Mouse (Mus musculus) thymus, postnatal 25 days (tissue): ENCODE data around the gene BC005624.

Experiments
- DNase-seq: peaks from one replicate; pipeline ENCODE4 v3.0.0; 2022

Gene BC005624

DNA sequence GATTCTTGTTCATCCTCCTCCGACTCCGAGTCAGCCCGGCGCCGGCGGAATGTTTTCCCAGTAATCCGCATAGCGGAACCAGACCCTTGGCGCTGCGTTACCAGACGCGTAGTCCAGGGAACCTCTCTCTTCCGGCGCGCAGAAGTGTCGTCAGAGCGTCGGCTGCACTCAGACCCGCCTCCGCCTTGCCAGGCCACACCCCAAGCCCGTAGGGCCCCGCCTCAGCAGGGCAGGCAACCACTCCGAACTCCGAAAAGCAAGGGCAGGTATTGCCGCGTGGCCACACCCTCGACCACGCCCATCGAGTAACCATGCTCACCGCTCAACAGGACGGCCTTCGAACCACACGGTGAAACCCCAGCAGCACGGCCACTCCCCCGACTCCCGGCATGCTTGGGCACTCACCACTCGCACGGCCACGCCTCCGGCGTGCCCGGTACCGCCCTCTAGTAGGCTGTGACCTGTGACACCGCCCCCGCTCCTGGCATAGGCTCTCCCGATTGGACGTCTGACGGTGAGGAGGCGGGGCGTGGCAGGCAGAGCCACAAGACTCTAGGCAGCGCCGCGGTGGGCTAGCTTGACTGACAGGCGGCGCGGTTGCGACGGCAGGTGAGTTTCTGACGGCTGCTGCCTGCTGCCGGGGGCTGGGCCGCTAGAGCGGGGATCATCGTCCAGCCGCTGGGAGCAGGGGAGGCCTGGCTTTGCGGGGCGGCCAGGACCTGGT is at the start of gene BC005624, which contains the start of gene Usp20:
Gene BC005624 (minus strand): TSS at position 412 of the 724 bp plus-strand sequence.
Gene Usp20 (plus strand): TSS at position 490 of the 724 bp plus-strand sequence.
- DNase-seq, result peak; percentile 99

DNA sequence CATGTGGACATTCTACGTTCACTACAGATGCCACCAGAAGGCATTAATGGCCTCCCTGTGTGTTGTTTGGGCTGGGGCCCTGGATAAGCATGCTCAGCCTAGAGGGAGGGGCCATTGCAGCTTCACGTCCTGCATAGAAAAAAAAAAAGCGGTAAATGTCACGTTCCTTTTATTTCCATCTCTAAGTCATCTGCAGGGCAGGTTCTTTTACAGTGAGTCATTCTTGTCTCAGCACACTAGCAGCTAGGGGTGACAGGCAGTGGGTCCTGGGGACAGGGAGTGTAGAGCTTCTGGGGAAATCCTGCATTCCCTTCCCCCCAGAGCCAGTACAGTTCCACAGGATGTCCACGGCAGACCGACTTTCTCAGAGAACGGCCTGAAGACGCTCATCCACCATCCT is 44.6 kb upstream of the BC005624 start:
- DNase-seq, result no peak

DNA sequence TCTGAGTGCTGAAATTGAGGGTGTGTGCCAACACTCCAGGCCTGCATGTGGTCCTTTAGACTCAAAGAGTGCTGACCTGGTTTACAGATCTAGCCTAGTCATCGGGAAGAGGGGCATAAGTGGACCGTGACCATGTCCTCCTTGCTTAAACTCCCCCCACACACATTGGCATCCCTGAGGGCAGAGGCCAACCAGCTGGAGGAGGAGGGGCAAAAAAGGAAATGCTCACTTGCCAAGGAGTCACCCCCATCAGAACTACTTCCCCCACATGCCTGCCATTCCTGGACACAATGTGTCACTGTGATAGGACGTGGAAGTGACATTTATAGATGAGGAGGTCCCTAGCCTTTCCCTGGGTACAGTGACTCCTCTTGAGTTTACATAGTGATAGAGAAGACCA is 43.5 kb upstream of the BC005624 start:
- DNase-seq, result peak; percentile 5

DNA sequence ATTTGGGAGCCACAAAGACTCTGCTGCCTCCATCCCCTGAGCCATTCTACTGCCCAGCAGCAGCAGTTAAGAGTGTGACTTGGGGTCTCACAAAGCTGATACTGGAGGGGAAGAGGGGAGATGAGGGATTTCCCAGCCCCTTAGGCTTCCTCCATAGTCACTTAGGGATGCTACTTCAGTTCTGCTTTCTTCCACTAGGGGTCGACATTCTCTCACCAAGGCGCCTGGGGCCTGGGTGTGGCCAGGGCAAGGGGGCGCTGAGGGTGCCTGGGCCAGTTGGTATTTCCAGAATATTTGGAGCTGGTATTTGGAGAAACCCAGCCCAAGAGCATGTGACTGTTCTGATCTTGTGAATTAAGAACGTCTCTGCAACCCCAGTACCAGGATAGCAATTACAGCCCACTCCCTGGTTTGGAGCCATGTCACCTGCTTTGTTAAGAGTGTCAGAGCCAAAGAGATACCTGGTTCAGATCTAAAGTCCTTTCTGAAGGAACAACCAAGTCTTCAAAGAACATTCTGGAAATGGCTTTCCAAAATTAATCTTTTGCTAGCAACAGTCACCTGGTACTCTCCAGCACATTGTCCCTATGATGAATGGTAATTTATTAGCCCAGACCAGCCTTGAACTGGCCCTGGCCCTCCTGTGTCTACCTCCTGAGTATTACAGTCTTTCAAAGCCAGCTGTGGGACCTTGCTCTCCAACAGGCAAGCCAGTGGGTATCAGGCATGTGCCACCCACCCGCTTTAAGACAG is 42.8 kb upstream of the BC005624 start:
- peak; percentile 71 for DNase-seq

DNA sequence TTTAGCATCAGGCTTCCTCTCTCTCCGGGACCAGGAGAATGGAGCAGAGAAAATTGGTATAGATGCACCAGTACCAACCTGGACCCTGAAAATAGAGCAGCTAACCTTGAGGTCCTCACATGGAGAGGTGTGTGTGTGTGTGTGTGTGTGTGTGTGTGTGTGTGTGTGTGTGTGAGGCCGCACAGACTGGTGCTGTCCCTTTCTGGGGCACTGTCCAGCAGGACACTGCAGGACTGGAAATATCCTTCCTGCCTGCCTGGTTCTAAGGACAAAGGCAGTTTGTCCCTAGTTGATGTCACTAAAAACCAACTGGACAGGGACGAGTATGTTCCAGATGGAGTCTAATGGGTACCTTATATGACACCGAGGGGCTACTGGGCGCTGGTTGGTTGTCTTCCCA is 41.9 kb upstream of the BC005624 start:
- no peak for DNase-seq

DNA sequence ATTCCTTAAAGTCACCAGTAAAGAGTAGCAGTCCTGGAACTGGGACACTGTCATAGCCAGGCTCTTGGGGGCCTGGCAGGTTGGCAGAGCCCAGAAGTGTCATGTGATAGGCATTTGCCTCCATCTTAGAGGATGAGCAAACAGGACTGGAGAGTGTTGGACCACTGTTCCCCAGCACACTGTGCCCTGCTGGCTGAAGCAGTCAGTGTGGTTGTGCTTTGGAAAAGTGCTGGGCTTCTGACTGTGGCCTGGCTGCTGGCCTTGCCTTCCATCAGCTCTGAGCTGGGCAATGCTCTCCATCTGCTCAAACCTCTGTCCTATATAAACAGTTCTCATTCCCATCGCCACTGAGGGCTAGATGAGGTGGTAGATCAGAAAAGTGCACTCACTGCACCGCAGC is 38.2 kb upstream of the BC005624 start:
- no peak for DNase-seq

DNA sequence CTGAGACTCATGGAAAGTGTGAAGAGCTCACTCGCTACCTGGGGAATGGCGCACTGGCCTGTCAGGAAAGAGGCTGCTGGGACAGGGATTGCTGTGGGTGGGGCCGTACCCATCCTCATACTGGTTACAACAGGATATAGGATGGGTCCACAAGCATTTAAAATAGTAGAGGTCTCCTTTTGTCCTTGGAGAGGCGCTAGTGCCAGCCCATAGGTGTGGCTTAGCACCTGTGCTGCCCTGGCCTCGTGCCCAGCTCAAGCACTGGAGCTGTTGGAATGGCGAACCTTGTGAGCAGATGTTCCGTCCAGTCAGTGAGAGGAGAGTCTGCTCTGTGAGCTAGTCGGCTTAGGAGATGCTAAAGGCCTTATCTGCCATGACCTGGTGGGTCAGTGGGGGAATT is 37.0 kb upstream of the BC005624 start:
- no peak for DNase-seq

DNA sequence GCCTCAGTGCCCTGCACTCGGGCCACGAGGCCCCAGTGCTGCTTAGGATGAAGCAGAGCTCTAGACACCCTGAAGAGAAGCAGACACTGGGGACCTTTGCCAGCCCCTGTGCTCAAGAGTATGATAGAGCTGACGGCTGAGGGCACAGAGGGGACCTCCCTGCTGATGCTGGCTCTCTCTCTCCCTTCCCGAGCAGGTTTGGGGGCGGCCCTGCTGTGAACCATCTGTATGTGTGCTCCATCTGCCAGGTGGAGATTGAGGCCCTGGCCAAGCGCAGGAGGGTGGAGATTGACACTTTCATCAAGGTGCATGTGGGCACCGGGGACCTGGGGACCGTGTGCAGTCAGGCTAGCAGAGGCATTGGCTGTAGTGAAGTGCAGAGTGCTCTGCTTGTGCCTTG is 36.5 kb upstream of the BC005624 start:
- DNase-seq, result no peak

DNA sequence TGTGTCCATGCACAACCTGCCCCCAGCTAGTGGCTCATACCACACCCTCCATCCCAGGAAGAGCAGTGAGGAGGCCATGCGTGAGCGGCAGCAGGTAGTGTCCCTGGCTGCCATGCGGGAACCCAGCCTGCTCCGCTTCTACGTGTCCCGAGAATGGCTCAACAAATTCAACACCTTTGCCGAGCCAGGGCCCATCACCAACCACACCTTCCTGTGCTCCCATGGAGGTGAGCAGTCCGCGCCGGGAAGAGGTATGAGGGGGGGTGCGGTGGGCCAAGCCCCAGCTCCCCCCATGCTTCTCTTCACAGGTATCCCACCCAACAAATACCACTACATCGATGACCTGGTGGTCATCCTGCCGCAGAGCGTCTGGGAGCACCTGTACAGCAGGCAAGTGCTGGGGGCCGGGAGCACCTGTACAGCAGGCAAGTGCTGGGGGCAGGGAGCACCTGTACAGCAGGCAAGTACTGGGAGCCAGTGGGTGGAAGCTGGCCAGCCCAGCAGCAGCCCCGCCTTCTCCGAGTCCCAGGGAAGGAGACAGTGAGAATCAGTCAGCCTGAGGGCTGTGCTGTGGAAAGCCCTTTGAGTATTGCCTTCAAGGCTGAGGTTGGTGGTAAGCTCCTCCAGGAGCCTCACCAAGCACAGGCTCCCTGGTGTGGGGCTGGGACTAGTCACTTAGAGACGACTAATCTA is 35.8 kb upstream of the BC005624 start:
- no peak for DNase-seq

DNA sequence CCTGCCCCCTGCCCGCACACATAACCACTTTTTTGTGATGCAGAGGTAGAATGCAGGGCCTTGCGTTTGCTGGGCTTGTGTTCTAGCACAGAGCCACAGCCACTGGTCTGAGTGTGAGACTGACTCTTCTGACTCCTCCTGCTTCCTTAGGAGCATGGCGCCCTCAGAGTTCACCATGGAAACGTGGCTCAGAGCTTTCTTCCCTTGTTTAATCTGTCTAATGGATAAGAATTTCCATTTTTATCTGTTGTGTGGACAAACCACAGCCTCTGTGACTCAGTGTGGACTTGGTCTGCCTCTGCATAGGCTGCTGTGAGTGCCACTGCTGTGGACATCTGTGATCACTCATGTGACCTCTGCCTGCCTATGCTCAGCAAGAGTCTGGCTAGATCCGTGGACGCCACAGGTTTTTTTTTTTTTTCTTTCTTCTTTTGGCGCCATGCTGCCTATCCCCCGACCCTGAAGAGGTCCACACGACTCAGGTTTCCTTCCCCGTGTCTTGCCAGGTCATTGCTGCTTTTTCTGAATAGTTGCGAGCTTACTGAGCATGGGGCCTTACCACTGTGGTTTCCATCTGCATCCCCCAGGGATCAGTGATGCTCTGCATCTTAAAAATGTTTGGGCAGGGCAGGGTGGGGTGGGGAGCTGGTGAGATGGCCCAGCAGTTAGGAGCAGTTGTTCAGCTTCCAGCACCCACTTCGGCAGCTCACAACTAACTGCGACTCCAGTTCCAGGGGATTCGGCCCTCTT is 31.5 kb upstream of the BC005624 start:
- no peak for DNase-seq

DNA sequence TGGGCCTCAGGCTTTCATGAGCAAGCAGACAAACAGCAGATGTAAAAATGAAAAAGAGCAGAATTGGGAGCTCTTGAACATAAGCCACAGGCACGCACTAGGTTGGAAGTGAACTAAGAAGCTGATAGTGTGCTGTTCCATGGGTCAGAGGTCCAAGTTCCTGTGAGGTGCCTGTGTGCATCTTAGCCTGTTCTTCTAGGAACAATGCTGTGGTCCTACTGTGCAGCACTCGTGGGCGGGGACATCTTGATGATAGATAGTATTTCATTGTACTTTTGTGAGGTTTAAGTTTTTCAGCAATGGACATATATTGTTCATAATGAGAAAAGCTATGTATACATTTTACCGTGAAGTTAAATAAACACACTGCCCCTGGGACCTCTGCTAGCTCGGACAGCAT is 25.2 kb upstream of the BC005624 start:
- no peak for DNase-seq

DNA sequence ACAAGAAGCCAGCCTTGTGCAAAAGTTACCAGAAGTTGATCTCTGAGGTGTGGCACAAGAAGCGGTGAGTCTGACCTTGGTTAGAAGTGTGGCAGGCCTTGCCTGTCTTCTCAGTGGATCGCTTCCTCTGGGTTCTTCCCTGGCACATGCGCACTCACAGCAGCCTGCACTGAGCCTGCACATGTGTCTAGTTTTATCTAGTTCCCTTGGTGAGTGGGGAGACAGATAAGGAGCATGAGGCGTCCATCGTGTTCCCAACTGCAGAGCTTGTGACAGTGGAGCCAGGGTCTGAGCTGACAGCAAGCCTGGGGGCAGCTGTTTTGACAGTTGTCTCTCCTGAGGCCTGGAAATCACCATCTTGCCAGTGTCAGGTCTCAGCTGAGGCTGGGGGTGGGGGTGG is 24.4 kb upstream of the BC005624 start:
- peak; percentile 25 for DNase-seq

DNA sequence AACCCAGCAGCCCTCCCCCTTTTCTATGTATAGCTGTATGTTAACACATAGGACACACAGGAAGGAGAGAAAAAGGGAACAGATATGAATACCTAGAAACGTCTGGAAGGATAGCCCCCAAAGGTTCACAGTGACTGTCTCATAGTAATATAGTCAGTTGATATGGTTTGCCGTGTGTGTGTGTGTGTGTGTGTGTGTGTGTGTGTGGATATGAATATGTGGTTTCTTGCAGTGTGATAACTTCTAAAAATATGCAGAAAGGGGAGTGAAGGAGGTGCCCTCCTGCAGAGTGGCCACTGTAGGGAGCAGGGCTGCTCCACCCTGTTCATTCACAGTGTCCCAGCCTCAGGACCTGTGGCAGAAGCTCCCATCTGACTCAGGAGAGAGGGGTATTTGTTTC is 23.5 kb upstream of the BC005624 start:
- no peak for DNase-seq

DNA sequence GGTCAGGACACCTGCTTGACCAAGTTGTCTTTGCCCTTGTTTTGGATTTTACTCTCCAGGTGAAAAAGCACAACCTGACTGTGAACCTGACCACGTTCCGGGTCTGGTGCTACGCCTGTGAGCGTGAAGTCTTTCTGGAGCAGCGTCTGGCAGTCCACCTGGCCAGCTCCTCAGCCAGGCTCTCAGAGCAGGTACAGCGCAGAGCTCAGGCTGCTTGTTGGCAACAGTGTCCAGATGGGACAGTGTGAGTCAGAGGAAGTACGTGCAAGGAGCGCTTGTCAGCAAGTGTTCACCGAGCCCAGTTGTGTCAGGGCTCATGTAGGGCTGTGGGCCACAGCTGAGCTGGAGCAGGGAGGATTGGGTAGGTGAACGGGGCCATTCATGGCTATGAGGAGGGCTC is 20.9 kb upstream of the BC005624 start:
- no peak for DNase-seq

DNA sequence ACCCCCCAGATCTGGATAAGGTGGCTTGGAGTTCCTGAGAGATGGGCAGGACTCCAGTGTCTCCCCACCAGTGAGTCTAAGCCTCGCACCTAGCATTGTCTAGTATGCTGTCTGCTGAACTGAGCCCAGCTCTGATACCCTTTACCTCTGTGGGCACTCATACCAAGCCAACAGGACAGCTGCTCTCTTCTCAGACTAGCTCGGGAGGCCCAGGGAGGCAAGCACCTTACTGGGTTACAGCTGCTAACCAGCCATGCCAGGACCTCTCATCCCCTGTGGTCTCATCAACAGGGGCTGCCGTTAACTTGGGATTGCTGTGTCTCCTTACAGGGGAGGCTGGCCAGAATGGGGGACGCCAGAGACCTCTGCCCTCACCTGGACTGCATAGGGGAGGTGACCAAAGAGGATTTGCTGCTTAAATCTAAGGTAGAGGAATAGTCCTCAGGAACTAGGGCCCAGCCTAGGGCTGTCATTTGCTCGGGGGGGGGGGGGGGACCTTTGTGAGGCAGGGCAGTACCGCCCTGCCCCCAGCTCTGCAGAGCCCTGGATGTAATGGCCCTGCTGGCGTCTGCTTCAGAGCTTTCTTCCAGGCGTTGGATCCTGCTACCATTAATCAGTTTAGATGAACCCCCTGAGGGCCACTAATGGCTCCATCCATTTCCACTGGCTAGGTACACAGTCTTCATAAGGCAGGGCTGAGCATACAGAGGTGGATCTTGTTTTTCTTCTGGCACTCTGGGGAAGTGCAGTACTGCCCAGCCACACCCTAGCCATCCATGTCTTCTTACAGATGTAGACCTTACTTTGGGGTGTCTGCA is 16.7 kb upstream of the BC005624 start:
- DNase-seq, result no peak

DNA sequence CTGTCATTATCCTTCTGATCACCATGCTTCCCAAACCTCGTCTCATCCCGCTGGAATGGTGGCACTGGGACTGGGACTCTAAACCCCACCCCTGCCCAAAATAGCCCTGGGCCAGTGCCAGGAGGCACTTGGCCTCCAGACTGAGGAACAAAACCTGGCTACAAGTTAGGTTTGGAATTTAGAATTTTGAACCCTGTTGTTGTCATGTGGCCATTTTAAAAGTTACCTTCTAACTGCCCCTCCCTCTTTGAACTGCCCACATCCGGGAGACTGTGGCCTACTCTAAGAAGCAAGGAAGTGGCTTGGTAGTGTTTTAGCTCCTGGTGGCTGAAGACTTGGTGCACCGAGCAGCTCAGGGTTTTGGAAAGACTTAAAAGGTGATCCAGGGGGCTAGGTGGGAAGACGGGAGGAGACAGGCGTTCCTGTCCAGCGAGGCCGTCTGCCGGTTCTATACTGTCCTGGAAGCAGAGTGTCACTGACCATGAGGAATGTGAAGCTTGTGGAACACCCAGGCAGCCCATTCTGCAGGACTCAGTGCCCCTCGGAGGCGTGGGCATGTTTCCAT is 13.5 kb upstream of the BC005624 start:
- no peak for DNase-seq

DNA sequence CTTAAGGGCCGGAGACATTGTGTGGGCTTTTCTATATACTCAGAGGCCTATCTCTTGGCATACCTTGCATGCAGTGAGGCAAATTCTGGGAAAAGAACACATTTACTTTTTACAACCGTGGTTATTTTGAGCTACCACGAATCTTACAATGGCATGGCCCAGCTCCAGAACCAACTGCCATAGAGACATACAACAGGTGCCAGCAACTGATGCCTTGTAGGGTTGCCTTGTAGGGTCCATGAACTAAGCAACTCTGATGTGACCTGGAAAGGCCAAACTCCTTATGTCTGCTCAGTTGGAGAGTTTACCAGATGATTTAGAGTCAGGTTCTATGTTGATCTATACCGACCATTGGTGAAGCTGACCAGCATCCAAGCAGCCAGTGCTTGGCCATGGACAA is 12.9 kb upstream of the BC005624 start:
- DNase-seq, result no peak

DNA sequence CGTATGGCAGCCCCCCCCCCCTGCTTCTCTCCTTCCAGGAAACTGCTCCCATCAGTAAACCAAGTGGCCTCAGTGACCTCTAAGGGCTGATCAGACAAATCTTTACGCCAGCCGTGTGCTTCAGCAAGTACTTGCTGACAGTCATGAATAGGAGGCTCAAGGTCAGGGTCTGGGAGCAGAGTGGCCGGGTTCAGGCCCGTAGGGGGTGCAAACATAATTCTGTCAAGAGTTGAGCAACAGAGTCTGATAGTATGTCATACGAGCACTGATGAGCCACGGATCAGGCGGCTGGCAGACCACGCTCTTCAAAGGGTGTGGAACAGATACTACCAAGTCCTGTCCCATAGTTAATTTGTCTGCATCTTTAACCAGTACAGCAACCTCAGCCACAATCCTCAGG is 8.2 kb upstream of the BC005624 start:
- DNase-seq, result no peak

DNA sequence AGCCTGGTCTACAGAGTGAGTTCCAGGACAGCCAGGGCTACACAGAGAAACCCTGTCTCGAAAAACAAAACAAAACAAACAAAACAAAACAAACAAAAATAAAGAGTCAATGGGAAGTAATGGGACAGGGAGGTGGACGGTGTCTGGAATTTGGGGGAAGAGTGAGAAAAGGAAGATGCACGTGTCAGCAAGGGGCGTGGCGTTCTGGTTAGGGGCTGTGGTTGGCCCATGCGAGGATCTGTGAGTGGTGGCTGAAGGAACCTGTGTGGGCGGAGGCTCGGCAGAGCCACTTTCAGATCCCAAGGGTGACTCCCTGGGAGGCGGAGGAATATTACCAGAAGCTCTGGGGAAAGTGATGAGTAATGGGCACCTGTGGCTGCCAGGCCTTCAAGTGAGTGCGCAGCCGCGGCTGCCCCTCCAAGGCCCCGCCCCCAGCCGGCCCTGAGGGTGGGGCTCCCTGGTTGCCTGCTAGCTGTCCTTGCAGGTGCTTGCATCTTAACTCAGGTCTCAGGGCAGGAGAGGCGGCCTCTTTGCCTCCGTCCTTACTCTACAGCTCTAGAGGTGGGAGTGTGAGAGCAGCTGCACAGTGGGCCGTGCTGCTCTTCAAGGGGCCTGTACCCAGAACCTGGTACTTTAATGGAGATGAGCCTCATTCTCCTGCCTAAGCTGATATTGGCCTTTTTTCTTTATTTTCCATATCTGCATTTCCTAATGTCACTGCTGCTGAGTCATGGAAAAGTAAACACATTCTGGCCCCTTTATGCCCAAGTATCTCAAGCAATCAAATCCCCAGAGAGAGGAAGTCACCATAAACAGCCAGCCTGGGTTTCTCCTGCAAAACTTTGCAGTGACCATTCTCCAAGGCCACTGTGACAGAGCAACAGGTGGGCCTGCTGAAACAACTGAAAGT is 3.4 kb upstream of the BC005624 start:
- DNase-seq, result peak; percentile 51

DNA sequence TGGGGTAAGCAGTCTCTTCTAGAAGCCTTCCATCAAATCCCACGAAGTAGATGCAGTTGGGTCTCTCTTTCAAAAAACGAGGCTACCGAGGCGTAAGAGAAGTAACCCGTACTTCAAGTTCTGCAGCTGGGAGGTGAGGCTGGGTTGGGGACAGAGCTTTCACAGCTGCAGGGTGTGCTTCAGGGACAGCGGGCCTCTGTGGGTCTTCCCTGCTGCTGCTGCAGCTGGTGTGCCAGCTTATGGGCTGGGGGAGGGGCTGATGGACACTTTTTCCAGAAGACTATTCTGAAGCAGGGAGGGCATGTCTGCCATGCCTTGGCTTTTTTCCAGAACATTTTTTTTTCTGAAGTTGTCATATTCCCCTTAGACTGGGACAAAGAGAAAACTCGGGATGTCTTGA is 1.0 kb upstream of the BC005624 start:
- peak; percentile 11 for DNase-seq
